Mouse (Mus musculus) testis, adult 2 months (tissue): ENCODE data around the gene Diexf.

Source experiments
- CTCF ChIP-seq: fragments of 200-500 bp; IDR thresholded peaks from 2 replicates; pipeline ENCODE4 v1.5.1; 2012; ENCODE audit warnings: low read depth, mild to moderate bottlenecking, inconsistent platforms, low read length, moderate library complexity; ENCODE audit not compliant: control insufficient read depth, insufficient read depth, insufficient replicate concordance
- POLR2A ChIP-seq: fragments of 200-500 bp; IDR thresholded peaks from 2 replicates; pipeline ENCODE4 v1.6.1; 2012; ENCODE audit warnings: low read depth, mild to moderate bottlenecking, inconsistent platforms, low read length, moderate library complexity; ENCODE audit not compliant: control insufficient read depth

GRCm38 (mm10) chr1:193157111-193157492, 27.0 kb upstream of the Diexf start:
- TF ChIP-seq POLR2A, result no peak
- no peak for TF ChIP-seq CTCF
